Mouse (Mus musculus): Measurements from ENCODE around the gene Cyp2j13. TPM values are rescaled to one million over a fixed set of nuclear protein-coding genes. Genes with fewer than 3 reads are reported as not detected.
"Not testable (repeated sequence)": the region's sequence is repeated elsewhere in the genome, so short reads cannot be mapped to it uniquely, and the experiment has no call there.

Cyp2j13 gene
- total and polyA plus RNA-seq, 3 experiments = not detected

GRCm38 (mm10) chr4:96060106-96060505 lies 17.2 kb downstream of the Cyp2j13 start:
- H3K4me3 ChIP-seq = no peak overlapping the region
- no peaks in the 10 kb centered on the region for H3K27me3 ChIP-seq (ENCODE audit: control insufficient read depth, insufficient read depth, low read length)
- H3K79me2 ChIP-seq (replicated peaks; ENCODE audit: control insufficient read depth, insufficient read depth, low read length) = no peaks in the 10 kb centered on the region
- WGBS = 82% methylated on average over 2 of the region's 2 CpGs
- no peak for DNase-seq
- H3K27ac ChIP-seq = no peak overlapping the region
- H3K4me1 ChIP-seq (ENCODE audit: control insufficient read depth, insufficient read depth, low read length) = no peaks in the 10 kb centered on the region
- H3K9ac ChIP-seq (ENCODE audit: low read depth, low read length) = no peak overlapping the region
- TF ChIP-seq POLR2A (IDR thresholded peaks at IDR 0.05; ENCODE audit: insufficient read depth, low read depth, low read length) = no peak
- intact Hi-C loops (cut with DNase I) = no loop called here
- H3K36me3 ChIP-seq (ENCODE audit: control insufficient read depth, insufficient read depth, low read length) = no peaks in the 10 kb centered on the region

DNA sequence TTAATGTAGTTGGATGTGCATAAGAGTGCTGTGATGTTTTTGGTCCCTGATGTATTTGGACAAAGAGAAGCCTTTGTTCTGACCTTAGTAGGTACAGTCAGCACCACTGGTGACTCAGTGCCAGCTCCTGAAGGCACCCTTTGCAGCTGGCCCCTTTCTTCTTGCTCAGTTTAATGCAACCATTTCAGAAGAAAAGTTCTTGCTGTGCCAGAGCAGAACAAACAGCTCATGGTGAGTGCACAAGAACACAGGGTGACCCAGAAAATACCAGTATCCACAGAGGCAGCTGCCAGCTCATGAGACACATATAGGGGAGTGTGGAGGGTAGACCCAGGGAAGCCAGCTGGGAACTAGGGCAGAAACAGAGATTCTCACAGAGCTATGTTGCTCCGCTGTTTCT lies 48.9 kb downstream of the Cyp2j13 start:
- H3K27me3 ChIP-seq (ENCODE audit: control insufficient read depth, insufficient read depth, low read length) = no peaks in the 10 kb centered on the region
- intact Hi-C loops (cut with DNase I) = no loop called here
- H3K79me2 ChIP-seq (replicated peaks; ENCODE audit: control insufficient read depth, insufficient read depth, low read length) = no peaks in the 10 kb centered on the region
- H3K36me3 ChIP-seq (ENCODE audit: control insufficient read depth, insufficient read depth, low read length) = no peaks in the 10 kb centered on the region
- TF ChIP-seq CTCF (IDR thresholded peaks at IDR 0.05) = no peak
- no peak for TF ChIP-seq EP300 (IDR thresholded peaks at IDR 0.05; ENCODE audit: insufficient read depth, low read depth, low read length)
- TF ChIP-seq POLR2A (IDR thresholded peaks at IDR 0.05; ENCODE audit: insufficient read depth, low read depth, low read length) = no peak
- no peak for DNase-seq
- no peaks in the 10 kb centered on the region for H3K4me1 ChIP-seq (ENCODE audit: control insufficient read depth, insufficient read depth, low read length)
- no peak overlapping the region for H3K27ac ChIP-seq
- H3K4me3 ChIP-seq = no peak overlapping the region
- 88% methylated on average over 1 of the region's 1 CpGs for WGBS
- no peak overlapping the region for H3K9ac ChIP-seq (ENCODE audit: low read depth, low read length)

GRCm38 (mm10) chr4:96022803-96023202 lies 54.5 kb downstream of the Cyp2j13 start:
- no peaks in the 10 kb centered on the region for H3K27me3 ChIP-seq (ENCODE audit: control insufficient read depth, insufficient read depth, low read length)
- H3K4me3 ChIP-seq = no peak overlapping the region
- H3K79me2 ChIP-seq (replicated peaks; ENCODE audit: control insufficient read depth, insufficient read depth, low read length) = no peaks in the 10 kb centered on the region
- no peak for DNase-seq
- no peak overlapping the region for H3K9ac ChIP-seq (ENCODE audit: low read depth, low read length)
- no peaks in the 10 kb centered on the region for H3K4me1 ChIP-seq (ENCODE audit: control insufficient read depth, insufficient read depth, low read length)
- TF ChIP-seq CTCF (IDR thresholded peaks at IDR 0.05) = peak; percentile 62
- no peak for TF ChIP-seq EP300 (IDR thresholded peaks at IDR 0.05; ENCODE audit: insufficient read depth, low read depth, low read length)
- no peaks in the 10 kb centered on the region for H3K36me3 ChIP-seq (ENCODE audit: control insufficient read depth, insufficient read depth, low read length)
- intact Hi-C loops (cut with DNase I) = no loop called here
- H3K27ac ChIP-seq = no peak overlapping the region

- Histone ChIP-seq H3K4me3 (no peak overlapping the region), H3K79me2 (replicated peaks; ENCODE audit: control insufficient read depth, insufficient read depth, low read length) (no peaks in the 10 kb centered on the region), H3K27me3 (ENCODE audit: control insufficient read depth, insufficient read depth, low read length) (no peaks in the 10 kb centered on the region), H3K36me3 (ENCODE audit: control insufficient read depth, insufficient read depth, low read length) (no peaks in the 10 kb centered on the region), H3K27ac (no peak overlapping the region), H3K9ac (ENCODE audit: low read depth, low read length) (no peak overlapping the region), H3K4me1 (ENCODE audit: control insufficient read depth, insufficient read depth, low read length) (no peaks in the 10 kb centered on the region)
- 94% methylated on average over 1 of the region's 1 CpGs for WGBS
- DNase-seq = no peak
- TF ChIP-seq CTCF (IDR thresholded peaks at IDR 0.05) = no peak
- no peak for TF ChIP-seq EP300 (IDR thresholded peaks at IDR 0.05; ENCODE audit: insufficient read depth, low read depth, low read length)
- no peak for TF ChIP-seq POLR2A (IDR thresholded peaks at IDR 0.05; ENCODE audit: insufficient read depth, low read depth, low read length)
- intact Hi-C loops (cut with DNase I) = no loop called here
These were observed 60.5 kb downstream of the Cyp2j13 start for GRCm38 (mm10) chr4:96016875-96017274.

DNA sequence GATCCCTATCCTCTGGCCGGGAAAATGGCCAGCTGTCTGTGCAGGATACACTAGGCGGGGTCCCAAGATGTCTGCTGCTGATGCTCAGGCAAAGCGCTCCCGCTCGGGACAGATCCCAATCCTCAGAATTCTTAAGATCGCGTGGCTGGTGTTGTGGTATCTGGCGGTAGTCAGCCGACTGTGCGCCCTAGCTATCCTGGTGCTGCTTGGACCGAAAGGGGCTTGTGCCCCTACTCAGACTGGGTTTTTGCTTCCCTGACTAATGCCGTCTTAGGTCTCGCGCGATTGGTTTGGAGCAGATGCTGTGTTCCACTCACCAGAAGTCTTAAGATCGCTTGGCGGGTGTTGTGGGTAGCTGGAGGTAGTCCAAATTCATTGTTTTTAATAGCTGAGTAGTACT lies 95.1 kb downstream of the Cyp2j13 start:
- H3K27ac ChIP-seq; H3K27me3 ChIP-seq (ENCODE audit: control insufficient read depth, insufficient read depth, low read length); H3K4me1 ChIP-seq (ENCODE audit: control insufficient read depth, insufficient read depth, low read length); H3K4me3 ChIP-seq; H3K36me3 ChIP-seq (ENCODE audit: control insufficient read depth, insufficient read depth, low read length); H3K9ac ChIP-seq (ENCODE audit: low read depth, low read length); DNase-seq; intact Hi-C loops (cut with DNase I); H3K79me2 ChIP-seq (replicated peaks; ENCODE audit: control insufficient read depth, insufficient read depth, low read length): not testable (repeated sequence)
- WGBS = 90% methylated on average over 17 of the region's 17 CpGs

Other genes with a start within 250 kb of the Cyp2j13 start
- 10 to 100 TPM in 1 of 2 experiments, 1 to 10 TPM in 1; 8.9 to 11.1 TPM for gene Hook1, start 110.3 kb downstream of the Cyp2j13 start, total RNA-seq (2021)
- 3.2 and 5.2 TPM in 2 replicates for gene Hook1, start 110.3 kb downstream of the Cyp2j13 start, polyA plus RNA-seq (2012; rRNA removed)
- gene Cyp2j12, start 63.6 kb upstream of the Cyp2j13 start, total RNA-seq (2021) = not detected
- not detected in 2 replicates for gene Cyp2j12, start 63.6 kb upstream of the Cyp2j13 start, polyA plus RNA-seq (2012; rRNA removed)
- gene Cyp2j7, start 159.1 kb upstream of the Cyp2j13 start, total RNA-seq (2021) = not detected
- not detected in 2 replicates for gene Cyp2j7, start 159.1 kb upstream of the Cyp2j13 start, polyA plus RNA-seq (2012; rRNA removed)